Mouse (Mus musculus): ENCODE measurements around the gene Tril.

The Tril gene

GRCm38 (mm10) chr6:53820486-53820985, at the start of gene Tril:
Gene Tril, minus strand, starts transcription at chr6:53820830.
- DNase-seq (ENCODE audit: low spot score in 2 of 2) = peak; percentile 70 to 79

- DNase-seq (ENCODE audit: low spot score in 2 of 2) = no peak
These were observed 42.4 kb upstream of the Tril start for GRCm38 (mm10) chr6:53863011-53863410.

GRCm38 (mm10) chr6:53859106-53859505, 38.5 kb upstream of the Tril start:
- no peak for DNase-seq (ENCODE audit: low spot score in 2 of 2)

GRCm38 (mm10) chr6:53857822-53858221, 37.2 kb upstream of the Tril start:
- no peak for DNase-seq (ENCODE audit: low spot score in 2 of 2)

GRCm38 (mm10) chr6:53856775-53857174, 36.1 kb upstream of the Tril start:
- no peak for DNase-seq (ENCODE audit: low spot score in 2 of 2)

GRCm38 (mm10) chr6:53854971-53855856, 34.6 kb upstream of the Tril start:
- no peak for DNase-seq (ENCODE audit: low spot score in 2 of 2)

- no peak for DNase-seq (ENCODE audit: low spot score in 2 of 2)
These were observed 33.6 kb upstream of the Tril start for GRCm38 (mm10) chr6:53854226-53854625.

GRCm38 (mm10) chr6:53853546-53853945, 32.9 kb upstream of the Tril start:
- DNase-seq (ENCODE audit: low spot score in 2 of 2) = no peak

GRCm38 (mm10) chr6:53844626-53845025, 24.0 kb upstream of the Tril start:
- DNase-seq (ENCODE audit: low spot score in 2 of 2) = no peak

- DNase-seq (ENCODE audit: low spot score in 2 of 2) = peak in 1 of 2 experiments; percentile 42
These were observed 4.6 kb upstream of the Tril start for GRCm38 (mm10) chr6:53825213-53825612.

GRCm38 (mm10) chr6:53821041-53821501, 441 bp upstream of the Tril start:
- DNase-seq (ENCODE audit: low spot score in 2 of 2) = peak; percentile 35 to 40

GRCm38 (mm10) chr6:53819761-53820485, 707 bp downstream of the Tril start:
- DNase-seq (ENCODE audit: low spot score in 2 of 2) = peak; percentile 43

- peak; percentile 55 to 58 for DNase-seq (ENCODE audit: low spot score in 2 of 2)
These were observed 1.6 kb downstream of the Tril start for GRCm38 (mm10) chr6:53818732-53819661.

GRCm38 (mm10) chr6:53818264-53818731, 2.3 kb downstream of the Tril start:
- DNase-seq (ENCODE audit: low spot score in 2 of 2) = peak; percentile 71 to 82

- DNase-seq (ENCODE audit: low spot score in 2 of 2) = peak in 1 of 2 experiments; percentile 13
These were observed 2.9 kb downstream of the Tril start for GRCm38 (mm10) chr6:53817763-53818174.

GRCm38 (mm10) chr6:53816661-53817060, 4.0 kb downstream of the Tril start:
- no peak for DNase-seq (ENCODE audit: low spot score in 2 of 2)

GRCm38 (mm10) chr6:53815691-53816090, 4.9 kb downstream of the Tril start:
- no peak for DNase-seq (ENCODE audit: low spot score in 2 of 2)

- DNase-seq (ENCODE audit: low spot score in 2 of 2) = no peak
These were observed 6.4 kb downstream of the Tril start for GRCm38 (mm10) chr6:53814214-53814613.

GRCm38 (mm10) chr6:53812242-53812641, 8.4 kb downstream of the Tril start:
- DNase-seq (ENCODE audit: low spot score in 2 of 2) = no peak

- DNase-seq (ENCODE audit: low spot score in 2 of 2) = no peak
These were observed 11.8 kb downstream of the Tril start for GRCm38 (mm10) chr6:53808801-53809200.

GRCm38 (mm10) chr6:53807185-53807584, 13.4 kb downstream of the Tril start:
- DNase-seq (ENCODE audit: low spot score in 2 of 2) = no peak
